Mouse (Mus musculus) small intestine, adult 2 months (tissue): ENCODE measurements around the gene Tcp11l2.

ENCODE experiments used
- CTCF ChIP-seq: fragments of 200-500 bp; IDR thresholded peaks from 2 replicates; pipeline ENCODE4 v1.5.1; 2012; ENCODE audit warnings: low read depth, mild to moderate bottlenecking, control low read depth, inconsistent platforms, low read length, moderate library complexity, mixed read lengths; ENCODE audit not compliant: insufficient replicate concordance, insufficient read length; ENCODE audit errors: extremely low read depth
- POLR2A ChIP-seq: fragments of 200-500 bp; IDR thresholded peaks from 2 replicates; pipeline ENCODE4 v1.6.1; 2012; ENCODE audit warnings: low read depth, mild to moderate bottlenecking, control low read depth, inconsistent platforms, low read length, moderate library complexity

DNA sequence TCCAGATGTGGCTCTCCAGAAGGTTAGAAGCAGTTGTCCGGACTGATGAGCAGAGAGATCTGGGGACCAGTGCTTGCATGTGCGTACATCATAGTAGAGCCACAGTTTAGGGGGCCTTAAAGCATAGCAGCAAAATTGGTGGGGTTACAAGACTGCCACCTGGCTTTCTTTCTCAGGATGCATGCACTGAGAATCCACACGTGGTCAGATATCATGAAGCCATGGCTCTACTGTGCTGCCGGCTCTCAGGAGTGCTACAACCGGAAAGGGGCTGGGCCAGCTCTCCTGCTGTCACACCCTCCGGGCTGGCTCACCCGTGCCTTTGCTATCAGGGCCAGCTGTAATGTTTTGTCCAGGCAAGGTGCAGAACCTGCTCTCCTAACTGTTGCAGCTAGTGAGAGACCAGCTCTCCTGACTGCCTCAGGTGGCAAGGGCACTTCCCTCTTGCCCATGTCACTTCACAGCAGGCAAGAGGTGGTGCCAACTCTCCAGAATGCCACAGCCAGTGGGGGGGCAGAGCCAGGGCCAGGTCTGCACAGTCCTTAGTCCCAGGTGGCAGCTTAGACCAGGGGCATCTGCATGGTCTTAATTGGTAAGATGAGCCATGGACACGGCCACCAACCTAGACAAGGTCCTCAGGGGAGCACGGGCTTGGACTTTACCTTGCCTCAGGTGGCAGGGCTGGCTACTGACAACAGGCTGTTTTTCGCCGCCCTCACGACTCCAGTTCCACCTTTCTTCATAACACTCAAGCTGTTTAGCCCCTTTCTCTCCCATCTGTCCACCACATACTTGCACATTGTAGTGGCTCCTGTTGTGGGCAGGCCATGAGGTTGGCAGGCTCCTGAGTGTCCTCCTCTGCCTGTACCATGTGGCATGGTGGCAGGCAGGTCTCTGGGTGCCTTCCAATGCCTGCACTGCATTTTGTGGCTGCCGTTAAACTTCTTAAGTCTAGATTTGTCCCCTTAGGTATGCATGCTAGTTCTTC, 13.6 kb upstream of the Tcp11l2 start:
- TF ChIP-seq CTCF (peak; percentile 13; the same call in 1 of the 2 replicates), POLR2A (no peak)
